Mouse (Mus musculus) CH12.LX (cell line): ENCODE data around the gene Kirrel2. TPM values are rescaled to one million over a fixed set of nuclear protein-coding genes. Genes with fewer than 3 reads are reported as not detected.
A peak's percentile ranks its signal among the peaks of the same experiment; 100 is the strongest.

Experiments
- DNase-seq: peaks from one replicate; pipeline ENCODE4 v3.0.0-alpha.2; 2013; ENCODE audit errors: extremely low read depth
- H3K27ac ChIP-seq: 2 replicates; pipeline ENCODE4 v1.5.1; 2012; ENCODE audit warnings: low read depth, mild to moderate bottlenecking, control low read depth, moderate library complexity; ENCODE audit not compliant: insufficient read depth
- H3K27me3 ChIP-seq: replicated peaks from 2 replicates; pipeline ENCODE3; 2012; ENCODE audit warnings: inconsistent platforms
- H3K36me3 ChIP-seq, 2 experiments: replicated peaks in 1 of 2; 2 replicates each; pipeline versions ENCODE3 to v1.6.1; 2012; ENCODE audit warnings: inconsistent platforms in 1 of 2, low read length in 1 of 2, mild to moderate bottlenecking in 1 of 2, mixed read lengths in 1 of 2, moderate library complexity in 1 of 2; ENCODE audit not compliant: control insufficient read depth in 1 of 2, insufficient read depth in 1 of 2
- H3K4me1 ChIP-seq, 2 experiments: 2 replicates each; pipeline ENCODE4 v1.6.1; 2012; ENCODE audit warnings: inconsistent platforms in 1 of 2, moderate library complexity in 1 of 2; ENCODE audit not compliant: insufficient read depth in 2 of 2, control insufficient read depth in 1 of 2
- H3K4me2 ChIP-seq: 2 replicates; pipeline ENCODE4 v1.6.1; 2012; ENCODE audit warnings: low read depth, mild to moderate bottlenecking, control low read depth; ENCODE audit not compliant: poor library complexity, insufficient read depth, severe bottlenecking
- H3K4me3 ChIP-seq, 3 experiments: fragments of 150-350 bp in 1 of 3; sonication (generic) in 1 of 3; replicated peaks in 1 of 3; 2 replicates each; pipeline versions ENCODE3 to v1.5.1; 2011 to 2012; ENCODE audit warnings: low read depth in 2 of 3, low read length in 2 of 3, mild to moderate bottlenecking in 2 of 3, moderate library complexity in 2 of 3, control low read depth in 1 of 3, improper control_type of control experiment in 1 of 3, inconsistent platforms in 1 of 3, mixed read lengths in 1 of 3; ENCODE audit not compliant: poor library complexity in 1 of 3
- H3K79me2 ChIP-seq: replicated peaks from 2 replicates; pipeline ENCODE4 v1.6.1; 2012; ENCODE audit warnings: mild to moderate bottlenecking, moderate library complexity; ENCODE audit not compliant: control insufficient read depth, poor library complexity, insufficient read depth, severe bottlenecking; ENCODE audit errors: extremely low read depth
- H3K9ac ChIP-seq: 2 replicates; pipeline ENCODE4 v1.6.1; 2012; ENCODE audit warnings: low read depth, mild to moderate bottlenecking, control low read depth, moderate library complexity; ENCODE audit not compliant: insufficient read depth
- H3K9me3 ChIP-seq: replicated peaks from 2 replicates; pipeline ENCODE3; 2012; ENCODE audit warnings: low read length, inconsistent platforms, mixed read lengths
- BHLHE40 ChIP-seq: IDR thresholded peaks from 2 replicates; pipeline ENCODE4 v1.6.1; 2011; ENCODE audit warnings: mild to moderate bottlenecking, low read depth, low read length, improper control_type of control experiment
- CHD1 ChIP-seq: IDR thresholded peaks from 2 replicates; pipeline ENCODE4 v1.6.1; 2012; ENCODE audit warnings: low read depth, low read length, improper control_type of control experiment, inconsistent platforms
- CHD2 ChIP-seq: IDR thresholded peaks from 2 replicates; pipeline ENCODE4 v1.6.1; 2011; ENCODE audit warnings: low read length, improper control_type of control experiment
- CTCF ChIP-seq, 2 experiments: IDR thresholded peaks in 1 of 2; conservative IDR thresholded peaks in 1 of 2; 2 replicates each; pipeline ENCODE4 v1.5.1; 2011 to 2012; ENCODE audit warnings: low read depth in 2 of 2, low read length in 2 of 2, improper control_type of control experiment in 1 of 2, inconsistent platforms in 1 of 2, mild to moderate bottlenecking in 1 of 2, moderate library complexity in 1 of 2
- E2F4 ChIP-seq: IDR thresholded peaks from 2 replicates; pipeline ENCODE4 v1.6.1; 2011; ENCODE audit warnings: low read depth, low read length, improper control_type of control experiment; ENCODE audit not compliant: insufficient replicate concordance
- EP300 ChIP-seq: IDR thresholded peaks from 2 replicates; pipeline ENCODE4 v1.6.1; 2011; ENCODE audit warnings: low read length, improper control_type of control experiment
- ETS1 ChIP-seq: conservative IDR thresholded peaks from 2 replicates; pipeline ENCODE4 v1.6.1; 2012; ENCODE audit warnings: low read depth, mild to moderate bottlenecking, inconsistent platforms, low read length, improper control_type of control experiment, moderate library complexity
- GABPA ChIP-seq: IDR thresholded peaks from 2 replicates; pipeline ENCODE4 v1.6.1; 2012; ENCODE audit warnings: low read depth, low read length, improper control_type of control experiment, inconsistent platforms; ENCODE audit not compliant: insufficient replicate concordance
- HCFC1 ChIP-seq: IDR thresholded peaks from 2 replicates; pipeline ENCODE4 v1.6.1; 2012; ENCODE audit warnings: low read depth, mild to moderate bottlenecking, inconsistent platforms, low read length, improper control_type of control experiment
- IRF4 ChIP-seq: IDR thresholded peaks from 2 replicates; pipeline ENCODE4 v1.6.1; 2014; ENCODE audit warnings: low read depth, mild to moderate bottlenecking, inconsistent platforms, low read length, improper control_type of control experiment
- JUN ChIP-seq: IDR thresholded peaks from 2 replicates; pipeline ENCODE4 v1.6.1; 2011; ENCODE audit warnings: low read depth, mild to moderate bottlenecking, low read length, improper control_type of control experiment, moderate library complexity; ENCODE audit not compliant: insufficient read depth
- KAT2A ChIP-seq: IDR thresholded peaks from 2 replicates; pipeline ENCODE4 v1.6.1; 2012; ENCODE audit warnings: low read length, improper control_type of control experiment, inconsistent platforms; ENCODE audit not compliant: insufficient replicate concordance
- MAFK ChIP-seq: IDR thresholded peaks from 2 replicates; pipeline ENCODE4 v1.6.1; 2011; ENCODE audit warnings: low read length, improper control_type of control experiment; ENCODE audit not compliant: insufficient replicate concordance
- MAX ChIP-seq: IDR thresholded peaks from 2 replicates; pipeline ENCODE4 v1.6.1; 2011; ENCODE audit warnings: low read length, improper control_type of control experiment
- MEF2A ChIP-seq: IDR thresholded peaks from 2 replicates; pipeline ENCODE4 v1.6.1; 2014; ENCODE audit warnings: low read depth, mild to moderate bottlenecking, inconsistent platforms, low read length, improper control_type of control experiment, borderline replicate concordance
- MXI1 ChIP-seq: IDR thresholded peaks from 2 replicates; pipeline ENCODE4 v1.6.1; 2011; ENCODE audit warnings: mild to moderate bottlenecking, low read depth, low read length, improper control_type of control experiment
- MYC ChIP-seq: IDR thresholded peaks from 2 replicates; pipeline ENCODE4 v1.6.1; 2011; ENCODE audit warnings: low read depth, mild to moderate bottlenecking, improper control_type of control experiment, low read length
- NELFE ChIP-seq: IDR thresholded peaks from 2 replicates; pipeline ENCODE4 v1.6.1; 2011; ENCODE audit warnings: low read depth, low read length, improper control_type of control experiment
- NRF1 ChIP-seq: IDR thresholded peaks from 2 replicates; pipeline ENCODE4 v1.6.1; 2014; ENCODE audit warnings: low read depth, mild to moderate bottlenecking, inconsistent platforms, low read length, improper control_type of control experiment, moderate library complexity
- POLR2A ChIP-seq: IDR thresholded peaks from 2 replicates; pipeline ENCODE4 v1.6.1; 2011; ENCODE audit warnings: low read depth, mild to moderate bottlenecking, improper control_type of control experiment, low read length
- POLR2AphosphoS2 ChIP-seq: IDR thresholded peaks from 2 replicates; pipeline ENCODE4 v1.6.1; 2011; ENCODE audit warnings: low read depth, low read length, improper control_type of control experiment
- RAD21 ChIP-seq: IDR thresholded peaks from 2 replicates; pipeline ENCODE4 v1.6.1; 2011; ENCODE audit warnings: low read depth, mild to moderate bottlenecking, low read length, improper control_type of control experiment, moderate library complexity
- RCOR1 ChIP-seq: conservative IDR thresholded peaks from 2 replicates; pipeline ENCODE4 v1.6.1; 2012; ENCODE audit warnings: low read depth, mild to moderate bottlenecking, inconsistent platforms, low read length, improper control_type of control experiment
- SIN3A ChIP-seq: IDR thresholded peaks from 2 replicates; pipeline ENCODE4 v1.6.1; 2012; ENCODE audit warnings: low read length, improper control_type of control experiment, inconsistent platforms
- SMC3 ChIP-seq: IDR thresholded peaks from 2 replicates; pipeline ENCODE4 v1.6.1; 2011; ENCODE audit warnings: low read depth, low read length, improper control_type of control experiment
- TBP ChIP-seq: conservative IDR thresholded peaks from 2 replicates; pipeline ENCODE4 v1.6.1; 2011; ENCODE audit warnings: low read depth, low read length, improper control_type of control experiment
- USF1 ChIP-seq: IDR thresholded peaks from 2 replicates; pipeline ENCODE4 v1.6.1; 2014; ENCODE audit warnings: low read depth, mild to moderate bottlenecking, inconsistent platforms, low read length, improper control_type of control experiment
- ZC3H11A ChIP-seq: IDR thresholded peaks from 2 replicates; pipeline ENCODE4 v1.6.1; 2012; ENCODE audit warnings: low read depth, mild to moderate bottlenecking, inconsistent platforms, low read length, improper control_type of control experiment
- ZKSCAN1 ChIP-seq: IDR thresholded peaks from 2 replicates; pipeline ENCODE4 v1.6.1; 2012; ENCODE audit warnings: low read depth, inconsistent platforms, low read length, improper control_type of control experiment, borderline replicate concordance
- ZNF384 ChIP-seq: IDR thresholded peaks from 2 replicates; pipeline ENCODE4 v1.6.1; 2012; ENCODE audit warnings: low read depth, low read length, improper control_type of control experiment, inconsistent platforms
- dilution Hi-C: fragments of 300-500 bp; cut with MboI; formaldehyde crosslinking; loops from 2 replicates; pipeline ENCODE4 v1.14.3; 2020; ENCODE audit warnings: low sequenced_read_pairs; ENCODE audit not compliant: extremely low pct_unique_long_range_greater_than_20kb, extremely low pct_ligation_motif_present
- in situ Hi-C: fragments of 300-500 bp; cut with MboI; formaldehyde crosslinking; loops from 3 replicates; pipeline ENCODE4 v1.14.3; 2019; ENCODE audit warnings: low sequenced_read_pairs, low pct_ligation_motif_present, low pct_unique_long_range_greater_than_20kb, mixed read lengths
- polyA plus RNA-seq: library from polyadenylated mRNA; unstranded; fragments of >175 nt; gene quantifications from 2 replicates; pipeline ENCODE4 v1.2.1, GENCODE M21; 2012; ENCODE audit warnings: low read depth; ENCODE audit not compliant: insufficient read length
- total RNA-seq, 2 experiments: library from RNA; depleted of rRNA; stranded (reverse); fragments of 300-350 nt in 1 of 2; fragments of >200 nt in 1 of 2; gene quantifications; 2 replicates each; pipeline ENCODE4 v1.2.3; 2012 to 2014

Kirrel2 gene
- total and polyA plus RNA-seq, 3 experiments: not detected

GRCm38 (mm10) chr7:30472411-30472810 is 14.9 kb upstream of the Kirrel2 start:
- Histone ChIP-seq H3K9ac (no peak overlapping the region), H3K4me1 (no peaks in the 10 kb centered on the region), H3K4me2 (no peak overlapping the region), H3K36me3 (no peaks in the 10 kb centered on the region), H3K79me2 (no peaks in the 10 kb centered on the region), H3K27me3 (peaks cover 58% of the 10 kb centered on the region), H3K4me3 (no peak overlapping the region), H3K27ac (no peak overlapping the region), H3K9me3 (peaks cover 4% of the 10 kb centered on the region)
- dilution Hi-C loops (no loop called here), in situ Hi-C loops (loop anchor here (5.0 kb wide), 1 partner anchor 35 kb away; no protein-coding TSS in a partner anchor)
- TF ChIP-seq POLR2A: no peak
- no peak for TF ChIP-seq IRF4
- no peak for TF ChIP-seq POLR2AphosphoS2
- TF ChIP-seq MEF2A: no peak
- TF ChIP-seq MAX: no peak
- no peak for TF ChIP-seq ZNF384
- peak; percentile 83 for TF ChIP-seq SMC3
- TF ChIP-seq ZC3H11A: peak; percentile 23; the same call in 1 of the 2 replicates
- no peak for TF ChIP-seq KAT2A
- TF ChIP-seq E2F4: no peak
- TF ChIP-seq EP300: no peak
- no peak for TF ChIP-seq HCFC1
- peak; percentile 59 to 91 for TF ChIP-seq CTCF (conservative IDR thresholded peaks at IDR 0.05 in 1 of 2, IDR thresholded peaks at IDR 0.05 in 1 of 2; ENCODE audit: low read depth in 2 of 2, low read length in 2 of 2)
- TF ChIP-seq NELFE: no peak; the same call in 1 of the 2 replicates
- no peak for TF ChIP-seq MXI1
- no peak for TF ChIP-seq NRF1
- no peak for TF ChIP-seq USF1
- TF ChIP-seq BHLHE40: no peak
- TF ChIP-seq CHD1: no peak
- TF ChIP-seq JUN: no peak
- no peak for TF ChIP-seq MAFK
- TF ChIP-seq CHD2: no peak
- peak; percentile 62; the same call in 1 of the 2 replicates for TF ChIP-seq MYC
- no peak for TF ChIP-seq ETS1
- TF ChIP-seq RCOR1: no peak
- TF ChIP-seq ZKSCAN1: no peak
- no peak for TF ChIP-seq TBP
- TF ChIP-seq GABPA: no peak
- TF ChIP-seq RAD21: peak; percentile 90
- no peak for TF ChIP-seq SIN3A
- peak; percentile 58 for DNase-seq
